Mouse (Mus musculus): ENCODE data around the gene Runx1.

DNA sequence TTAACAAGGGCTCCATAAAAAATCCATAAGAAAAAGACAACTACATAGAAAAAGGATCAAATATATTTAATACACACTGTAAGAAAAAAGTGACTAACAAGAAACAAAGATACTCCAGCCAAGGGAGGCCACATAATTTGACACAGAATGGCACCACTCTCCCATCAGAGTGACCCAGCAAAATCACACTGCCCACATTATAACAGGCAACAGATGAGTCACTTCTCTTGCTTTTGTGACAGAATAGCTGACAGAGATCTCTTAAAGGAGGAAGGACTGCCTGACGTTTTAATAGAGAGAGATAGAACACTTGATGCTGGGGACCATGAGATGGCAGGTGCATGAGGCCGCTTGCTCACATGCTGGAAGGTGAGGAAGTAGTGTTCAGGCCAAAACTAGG, 35.6 kb upstream of the Runx1 start:
- no peak for TF ChIP-seq EP300 (IDR thresholded peaks at IDR 0.05; ENCODE audit: low read length)
- TF ChIP-seq POLR2A (IDR thresholded peaks at IDR 0.05; ENCODE audit: low read depth, low read length) = no peak
- no peak for TF ChIP-seq USF1 (IDR thresholded peaks at IDR 0.05; ENCODE audit: low read depth, low read length)
- no peak for TF ChIP-seq E2F4 (IDR thresholded peaks at IDR 0.05; ENCODE audit: insufficient replicate concordance, low read depth, low read length)
- no peak for TF ChIP-seq ZNF384 (IDR thresholded peaks at IDR 0.05; ENCODE audit: low read depth, low read length)
- TF ChIP-seq UBTF (IDR thresholded peaks at IDR 0.05; ENCODE audit: low read depth, low read length) = no peak
- TF ChIP-seq CTCF (conservative IDR thresholded peaks at IDR 0.05 in 1 of 2, IDR thresholded peaks at IDR 0.05 in 1 of 2; ENCODE audit: low read depth in 2 of 2, low read length in 2 of 2) = no peak
